Mouse (Mus musculus): Measurements from ENCODE around the gene Kcnma1. TPM values are rescaled to one million over a fixed set of nuclear protein-coding genes. Genes with fewer than 3 reads are reported as not detected.

Kcnma1 gene
- polyA plus RNA-seq, 1 experiment, result 0.29 TPM

- no peak overlapping the region for H3K4me3 ChIP-seq (ENCODE audit: extremely low read depth, insufficient read depth, insufficient read length)
- H3K27ac ChIP-seq (ENCODE audit: insufficient read depth, low read length), result no peak overlapping the region
- 82% methylated on average over 9 of the region's 9 CpGs for WGBS
- H3K4me1 ChIP-seq (ENCODE audit: control insufficient read depth, insufficient read depth, insufficient read length), result no peaks in the 10 kb centered on the region
- no peak for DNase-seq (ENCODE audit: low read depth in 1 of 2, low spot score in 2 of 2)
- H3K27me3 ChIP-seq (ENCODE audit: control insufficient read depth, insufficient read depth, low read length), result no peaks in the 10 kb centered on the region
- H3K36me3 ChIP-seq (ENCODE audit: control insufficient read depth, insufficient read depth, low read length), result no peaks in the 10 kb centered on the region
- no peak for TF ChIP-seq CTCF (IDR thresholded peaks at IDR 0.05; ENCODE audit: extremely low read depth, insufficient read depth, insufficient read length, insufficient replicate concordance)
- TF ChIP-seq POLR2A (IDR thresholded peaks at IDR 0.05; ENCODE audit: low read depth, low read length), result no peak
Measured at GRCm38 (mm10) chr14:23645361-23646063, 368.8 kb downstream of the Kcnma1 start.

DNA sequence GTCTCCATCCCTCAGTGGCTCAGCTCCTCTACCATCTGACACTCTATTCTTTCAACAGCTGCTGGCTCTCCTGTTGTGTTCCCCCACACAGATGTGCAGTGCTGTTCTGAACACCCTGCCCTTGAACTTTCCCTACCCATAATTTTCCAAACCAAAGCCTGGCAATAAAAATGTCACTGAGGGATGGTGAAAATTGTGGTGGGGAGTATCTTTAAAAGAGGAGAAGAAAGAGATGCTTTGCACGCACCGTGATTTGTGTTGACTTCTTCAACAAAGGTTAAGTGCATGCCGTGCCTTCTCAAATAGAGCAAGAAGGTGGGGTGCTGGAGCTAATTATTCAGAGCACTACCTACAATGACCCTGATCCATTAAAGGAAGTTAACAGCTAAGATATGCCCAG lies 371.1 kb downstream of the Kcnma1 start:
- Histone ChIP-seq H3K36me3 (ENCODE audit: control insufficient read depth, insufficient read depth, low read length) (no peaks in the 10 kb centered on the region), H3K27me3 (ENCODE audit: control insufficient read depth, insufficient read depth, low read length) (no peaks in the 10 kb centered on the region), H3K4me3 (ENCODE audit: extremely low read depth, insufficient read depth, insufficient read length) (no peak overlapping the region), H3K4me1 (ENCODE audit: control insufficient read depth, insufficient read depth, insufficient read length) (no peaks in the 10 kb centered on the region), H3K27ac (ENCODE audit: insufficient read depth, low read length) (no peak overlapping the region)
- TF ChIP-seq POLR2A (IDR thresholded peaks at IDR 0.05; ENCODE audit: low read depth, low read length) (no peak), CTCF (IDR thresholded peaks at IDR 0.05; ENCODE audit: extremely low read depth, insufficient read depth, insufficient read length, insufficient replicate concordance) (no peak)
- WGBS, result 92% methylated on average over 3 of the region's 3 CpGs
- no peak for DNase-seq (ENCODE audit: low read depth in 1 of 2, low spot score in 2 of 2)

GRCm38 (mm10) chr14:23640665-23641064 lies 373.6 kb downstream of the Kcnma1 start:
- Histone ChIP-seq H3K4me1 (ENCODE audit: control insufficient read depth, insufficient read depth, insufficient read length) (no peaks in the 10 kb centered on the region), H3K27ac (ENCODE audit: insufficient read depth, low read length) (no peak overlapping the region), H3K4me3 (ENCODE audit: extremely low read depth, insufficient read depth, insufficient read length) (no peak overlapping the region), H3K27me3 (ENCODE audit: control insufficient read depth, insufficient read depth, low read length) (no peaks in the 10 kb centered on the region), H3K36me3 (ENCODE audit: control insufficient read depth, insufficient read depth, low read length) (no peaks in the 10 kb centered on the region)
- 50% methylated on average over 2 of the region's 2 CpGs for WGBS
- DNase-seq (ENCODE audit: low read depth in 1 of 2, low spot score in 2 of 2), result no peak
- TF ChIP-seq POLR2A (IDR thresholded peaks at IDR 0.05; ENCODE audit: low read depth, low read length) (no peak), CTCF (IDR thresholded peaks at IDR 0.05; ENCODE audit: extremely low read depth, insufficient read depth, insufficient read length, insufficient replicate concordance) (no peak)

DNA sequence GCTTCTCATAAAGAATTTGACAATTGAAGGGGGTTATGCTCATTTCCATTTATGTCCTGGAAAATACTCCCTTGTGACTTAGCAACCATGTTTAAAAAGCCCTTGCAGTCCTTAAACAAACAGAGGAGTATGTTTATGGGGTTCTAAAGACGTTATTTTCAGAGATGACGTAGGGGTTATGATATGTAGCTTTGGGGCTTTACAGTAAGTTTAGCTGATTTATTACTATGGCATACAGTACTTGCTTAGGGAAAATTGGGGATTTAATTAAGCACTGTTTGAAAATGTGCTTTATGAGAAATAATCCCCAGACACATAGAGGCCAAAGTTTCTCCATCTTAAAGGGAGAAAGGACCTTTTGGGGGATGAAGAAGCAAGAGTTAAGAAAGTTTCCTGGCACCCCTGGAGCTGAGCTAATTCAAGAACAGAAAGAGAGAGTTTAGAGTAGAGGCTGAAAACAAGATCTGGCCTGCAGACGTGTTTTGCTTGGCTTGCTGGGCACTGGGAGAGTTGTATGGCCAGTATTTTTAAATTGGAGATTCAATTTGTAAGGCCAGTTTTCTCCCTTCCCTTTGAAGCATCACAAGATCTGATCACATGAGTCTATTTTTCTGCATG lies 376.1 kb downstream of the Kcnma1 start:
- H3K4me1 ChIP-seq (ENCODE audit: control insufficient read depth, insufficient read depth, insufficient read length), result no peaks in the 10 kb centered on the region
- no peak overlapping the region for H3K4me3 ChIP-seq (ENCODE audit: extremely low read depth, insufficient read depth, insufficient read length)
- TF ChIP-seq POLR2A (IDR thresholded peaks at IDR 0.05; ENCODE audit: low read depth, low read length) (no peak), CTCF (IDR thresholded peaks at IDR 0.05; ENCODE audit: extremely low read depth, insufficient read depth, insufficient read length, insufficient replicate concordance) (no peak)
- no peak for DNase-seq (ENCODE audit: low read depth in 1 of 2, low spot score in 2 of 2)
- WGBS, result 71% methylated on average over 3 of the region's 3 CpGs
- no peak overlapping the region for H3K27ac ChIP-seq (ENCODE audit: insufficient read depth, low read length)
- no peaks in the 10 kb centered on the region for H3K36me3 ChIP-seq (ENCODE audit: control insufficient read depth, insufficient read depth, low read length)
- H3K27me3 ChIP-seq (ENCODE audit: control insufficient read depth, insufficient read depth, low read length), result no peaks in the 10 kb centered on the region

GRCm38 (mm10) chr14:23635903-23636302 lies 378.4 kb downstream of the Kcnma1 start:
- Histone ChIP-seq H3K36me3 (ENCODE audit: control insufficient read depth, insufficient read depth, low read length) (no peaks in the 10 kb centered on the region), H3K27me3 (ENCODE audit: control insufficient read depth, insufficient read depth, low read length) (no peaks in the 10 kb centered on the region), H3K4me3 (ENCODE audit: extremely low read depth, insufficient read depth, insufficient read length) (no peak overlapping the region), H3K4me1 (ENCODE audit: control insufficient read depth, insufficient read depth, insufficient read length) (no peaks in the 10 kb centered on the region), H3K27ac (ENCODE audit: insufficient read depth, low read length) (no peak overlapping the region)
- 59% methylated on average over 4 of the region's 4 CpGs for WGBS
- TF ChIP-seq CTCF (IDR thresholded peaks at IDR 0.05; ENCODE audit: extremely low read depth, insufficient read depth, insufficient read length, insufficient replicate concordance), result no peak
- TF ChIP-seq POLR2A (IDR thresholded peaks at IDR 0.05; ENCODE audit: low read depth, low read length), result no peak
- DNase-seq (ENCODE audit: low read depth in 1 of 2, low spot score in 2 of 2), result no peak

DNA sequence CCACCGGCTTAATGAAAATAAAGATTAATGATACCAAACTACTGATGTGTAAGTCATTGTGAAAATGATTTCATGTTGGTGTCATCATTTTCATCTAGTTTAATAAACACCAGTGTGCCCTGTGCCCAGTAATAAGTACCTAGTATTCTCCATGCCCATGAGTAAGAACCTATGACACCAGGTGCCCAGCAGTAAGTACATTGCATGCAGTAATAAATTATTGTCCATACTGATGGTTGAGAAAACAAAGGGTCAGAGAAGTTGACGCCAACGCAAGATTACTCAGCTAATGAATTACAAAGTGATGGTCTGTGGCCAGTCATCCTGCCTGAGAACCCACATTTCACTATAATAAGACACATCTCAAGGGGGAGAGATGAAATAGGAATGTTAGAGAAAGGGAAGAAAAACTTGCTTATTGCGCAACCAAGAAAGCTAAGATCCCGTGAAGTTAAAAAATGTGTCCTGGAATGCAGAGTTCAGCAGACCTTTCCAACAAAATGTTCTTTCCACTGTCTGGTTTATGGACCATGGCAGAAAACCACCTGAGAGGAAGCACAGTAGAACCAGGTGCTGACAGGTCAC lies 381.2 kb downstream of the Kcnma1 start:
- H3K27me3 ChIP-seq (ENCODE audit: control insufficient read depth, insufficient read depth, low read length), result no peaks in the 10 kb centered on the region
- WGBS, result 95% methylated on average over 5 of the region's 5 CpGs
- DNase-seq (ENCODE audit: low read depth in 1 of 2, low spot score in 2 of 2), result no peak
- H3K36me3 ChIP-seq (ENCODE audit: control insufficient read depth, insufficient read depth, low read length), result no peaks in the 10 kb centered on the region
- no peaks in the 10 kb centered on the region for H3K4me1 ChIP-seq (ENCODE audit: control insufficient read depth, insufficient read depth, insufficient read length)
- H3K4me3 ChIP-seq (ENCODE audit: extremely low read depth, insufficient read depth, insufficient read length), result no peak overlapping the region
- TF ChIP-seq POLR2A (IDR thresholded peaks at IDR 0.05; ENCODE audit: low read depth, low read length) (no peak), CTCF (IDR thresholded peaks at IDR 0.05; ENCODE audit: extremely low read depth, insufficient read depth, insufficient read length, insufficient replicate concordance) (no peak)
- no peak overlapping the region for H3K27ac ChIP-seq (ENCODE audit: insufficient read depth, low read length)

- Histone ChIP-seq H3K27me3 (ENCODE audit: control insufficient read depth, insufficient read depth, low read length) (no peaks in the 10 kb centered on the region), H3K27ac (ENCODE audit: insufficient read depth, low read length) (no peak overlapping the region), H3K4me3 (ENCODE audit: extremely low read depth, insufficient read depth, insufficient read length) (no peak overlapping the region), H3K4me1 (ENCODE audit: control insufficient read depth, insufficient read depth, insufficient read length) (no peaks in the 10 kb centered on the region), H3K36me3 (ENCODE audit: control insufficient read depth, insufficient read depth, low read length) (no peaks in the 10 kb centered on the region)
- WGBS, result 72% methylated on average over 6 of the region's 6 CpGs
- no peak for TF ChIP-seq CTCF (IDR thresholded peaks at IDR 0.05; ENCODE audit: extremely low read depth, insufficient read depth, insufficient read length, insufficient replicate concordance)
- TF ChIP-seq POLR2A (IDR thresholded peaks at IDR 0.05; ENCODE audit: low read depth, low read length), result no peak
- no peak for DNase-seq (ENCODE audit: low read depth in 1 of 2, low spot score in 2 of 2)
Measured at GRCm38 (mm10) chr14:23626925-23627324, 387.4 kb downstream of the Kcnma1 start.
